Mouse (Mus musculus): ENCODE results near the gene Gpd1. TPM values are rescaled to one million over a fixed set of nuclear protein-coding genes. Genes with fewer than 3 reads are reported as not detected.
"Not testable (repeated sequence)": the region's sequence is repeated elsewhere in the genome, so short reads cannot be mapped to it uniquely, and the experiment has no call there.

Gene Gpd1
- polyA plus RNA-seq, 1 experiment from 2014 or later: 0.62 TPM

GRCm38 (mm10) chr15:99684156-99684555, 33.2 kb upstream of the Gpd1 start:
- Histone ChIP-seq H3K27me3 (ENCODE audit: low read depth, poor library complexity, severe bottlenecking) (0 out of 2 replicates have a peak, but pooled peaks cover 3% of the 10 kb centered on the region), H3K36me3 (no peaks in the 10 kb centered on the region), H3K27ac (replicated peaks) (no peak overlapping the region), H3K4me1 (peaks cover 12% of the 10 kb centered on the region), H3K9me3 (replicated peaks) (no peaks in the 10 kb centered on the region), H3K4me3 (no peak overlapping the region)
- no peak for DNase-seq (ENCODE audit: low spot score)
- 90% methylated on average over 5 of the region's 5 CpGs for WGBS

- Histone ChIP-seq H3K9me3 (replicated peaks) (no peaks in the 10 kb centered on the region), H3K27ac (replicated peaks) (0 out of 2 replicates have a peak overlapping the region, but pooled peaks have one; percentile 23), H3K4me1 (peaks cover 48% of the 10 kb centered on the region), H3K27me3 (ENCODE audit: low read depth, poor library complexity, severe bottlenecking) (peaks cover 32% of the 10 kb centered on the region), H3K4me3 (no peak overlapping the region), H3K36me3 (no peaks in the 10 kb centered on the region)
- WGBS: 9% methylated on average over 4 of the region's 4 CpGs
- peak; percentile 67 for DNase-seq (ENCODE audit: low spot score)
Measured at GRCm38 (mm10) chr15:99688712-99689111, 28.6 kb upstream of the Gpd1 start.

GRCm38 (mm10) chr15:99690924-99691323, 26.4 kb upstream of the Gpd1 start:
- peak overlapping the region; percentile 30 for H3K27ac ChIP-seq (replicated peaks)
- H3K4me3 ChIP-seq: no peak overlapping the region

GRCm38 (mm10) chr15:99691976-99692375, 25.3 kb upstream of the Gpd1 start:
- H3K4me3 ChIP-seq: no peak overlapping the region
- H3K36me3 ChIP-seq: no peaks in the 10 kb centered on the region
- H3K27ac ChIP-seq (replicated peaks): peak overlapping the region; percentile 65; the same call in 1 of the 2 replicates
- peaks cover 46% of the 10 kb centered on the region for H3K27me3 ChIP-seq (ENCODE audit: low read depth, poor library complexity, severe bottlenecking)
- H3K9me3 ChIP-seq (replicated peaks): no peaks in the 10 kb centered on the region
- peaks cover 62% of the 10 kb centered on the region for H3K4me1 ChIP-seq
- WGBS: 63% methylated on average over 9 of the region's 9 CpGs
- DNase-seq (ENCODE audit: low spot score): no peak

More at GRCm38 (mm10) chr15:99690924-99691323, 26.4 kb upstream of the Gpd1 start:
- H3K27me3 ChIP-seq (ENCODE audit: low read depth, poor library complexity, severe bottlenecking): peaks cover 35% of the 10 kb centered on the region
- WGBS: 12% methylated on average over 4 of the region's 4 CpGs
- H3K9me3 ChIP-seq (replicated peaks): no peaks in the 10 kb centered on the region
- DNase-seq (ENCODE audit: low spot score): no peak
- H3K4me1 ChIP-seq: peaks cover 62% of the 10 kb centered on the region
- H3K36me3 ChIP-seq: no peaks in the 10 kb centered on the region

- Histone ChIP-seq H3K36me3 (no peaks in the 10 kb centered on the region), H3K4me1 (peaks cover 48% of the 10 kb centered on the region), H3K4me3 (no peak overlapping the region), H3K27ac (replicated peaks) (no peak overlapping the region), H3K9me3 (replicated peaks) (no peaks in the 10 kb centered on the region), H3K27me3 (ENCODE audit: low read depth, poor library complexity, severe bottlenecking) (peaks cover 42% of the 10 kb centered on the region)
- 43% methylated on average over 2 of the region's 2 CpGs for WGBS
- no peak for DNase-seq (ENCODE audit: low spot score)
Measured at GRCm38 (mm10) chr15:99697309-99697708, 20.0 kb upstream of the Gpd1 start.

- no peak overlapping the region for H3K4me3 ChIP-seq
Measured at GRCm38 (mm10) chr15:99698533-99699085, 18.7 kb upstream of the Gpd1 start.

GRCm38 (mm10) chr15:99699715-99700114, 17.6 kb upstream of the Gpd1 start:
- no peaks in the 10 kb centered on the region for H3K9me3 ChIP-seq (replicated peaks)
- H3K27me3 ChIP-seq (ENCODE audit: low read depth, poor library complexity, severe bottlenecking): peaks cover 33% of the 10 kb centered on the region
- peaks cover 17% of the 10 kb centered on the region for H3K36me3 ChIP-seq
- no peak overlapping the region for H3K27ac ChIP-seq (replicated peaks)
- H3K4me1 ChIP-seq: peaks cover 48% of the 10 kb centered on the region
- no peak for DNase-seq (ENCODE audit: low spot score)
- 85% methylated on average over 10 of the region's 10 CpGs for WGBS
- no peak overlapping the region for H3K4me3 ChIP-seq

More at GRCm38 (mm10) chr15:99698533-99699085, 18.7 kb upstream of the Gpd1 start:
- peaks cover 33% of the 10 kb centered on the region for H3K27me3 ChIP-seq (ENCODE audit: low read depth, poor library complexity, severe bottlenecking)
- WGBS: 38% methylated on average over 20 of the region's 20 CpGs
- peaks cover 48% of the 10 kb centered on the region for H3K4me1 ChIP-seq
- no peaks in the 10 kb centered on the region for H3K9me3 ChIP-seq (replicated peaks)
- H3K27ac ChIP-seq (replicated peaks): no peak overlapping the region
- peaks cover 6% of the 10 kb centered on the region for H3K36me3 ChIP-seq
- no peak for DNase-seq (ENCODE audit: low spot score)

- WGBS: 90% methylated on average over 18 of the region's 18 CpGs
- DNase-seq (ENCODE audit: low spot score): no peak
- Histone ChIP-seq H3K36me3 (peaks cover 22% of the 10 kb centered on the region), H3K27me3 (ENCODE audit: low read depth, poor library complexity, severe bottlenecking) (peaks cover 31% of the 10 kb centered on the region), H3K27ac (replicated peaks) (peak overlapping the region; percentile 100; the same call in 1 of the 2 replicates), H3K4me1 (peaks cover 49% of the 10 kb centered on the region), H3K9me3 (replicated peaks) (no peaks in the 10 kb centered on the region), H3K4me3 (no peak overlapping the region)
Measured at GRCm38 (mm10) chr15:99700219-99701106, 16.9 kb upstream of the Gpd1 start.

- Histone ChIP-seq H3K4me3 (peak overlapping the region; percentile 93), H3K27me3 (ENCODE audit: low read depth, poor library complexity, severe bottlenecking) (peaks cover 23% of the 10 kb centered on the region), H3K4me1 (peaks cover 52% of the 10 kb centered on the region), H3K36me3 (peaks cover 33% of the 10 kb centered on the region), H3K27ac (replicated peaks) (peak overlapping the region; percentile 100)
- WGBS: 52% methylated on average over 16 of the region's 16 CpGs
- DNase-seq (ENCODE audit: low spot score); H3K9me3 ChIP-seq (replicated peaks): not testable (repeated sequence)
Measured at GRCm38 (mm10) chr15:99701640-99701998, 15.7 kb upstream of the Gpd1 start.

GRCm38 (mm10) chr15:99701999-99702900, 15.1 kb upstream of the Gpd1 start, which contains the start of gene Smarcd1:
Gene Smarcd1 (plus strand): TSS chr15:99702129.
- H3K27me3 ChIP-seq (ENCODE audit: low read depth, poor library complexity, severe bottlenecking): peaks cover 17% of the 10 kb centered on the region
- no peaks in the 10 kb centered on the region for H3K9me3 ChIP-seq (replicated peaks)
- H3K27ac ChIP-seq (replicated peaks): peak within 1 kb of the TSS; percentile 100
- H3K4me1 ChIP-seq: peaks cover 52% of the 10 kb centered on the region
- peaks cover 39% of the 10 kb centered on the region for H3K36me3 ChIP-seq
- under 1% methylated on average over 71 of the region's 71 CpGs for WGBS
- peak; percentile 99 for DNase-seq (ENCODE audit: low spot score)
- peak within 1 kb of the TSS; percentile 93 for H3K4me3 ChIP-seq

GRCm38 (mm10) chr15:99703104-99703503, 14.2 kb upstream of the Gpd1 start:
- H3K4me1 ChIP-seq: peaks cover 52% of the 10 kb centered on the region

GRCm38 (mm10) chr15:99703676-99704040, 13.7 kb upstream of the Gpd1 start:
- WGBS: 70% methylated on average over 5 of the region's 5 CpGs
- Histone ChIP-seq H3K27ac (replicated peaks) (peak overlapping the region; percentile 100), H3K27me3 (ENCODE audit: low read depth, poor library complexity, severe bottlenecking) (peaks cover 3% of the 10 kb centered on the region), H3K4me3 (peak overlapping the region; percentile 93), H3K4me1 (peaks cover 49% of the 10 kb centered on the region), H3K9me3 (replicated peaks) (no peaks in the 10 kb centered on the region), H3K36me3 (peaks cover 53% of the 10 kb centered on the region)
- DNase-seq (ENCODE audit: low spot score): no peak

More at GRCm38 (mm10) chr15:99703104-99703503, 14.2 kb upstream of the Gpd1 start:
- H3K36me3 ChIP-seq: peaks cover 48% of the 10 kb centered on the region
- no peaks in the 10 kb centered on the region for H3K9me3 ChIP-seq (replicated peaks)
- DNase-seq (ENCODE audit: low spot score): no peak
- 64% methylated on average over 9 of the region's 9 CpGs for WGBS
- peak overlapping the region; percentile 93 for H3K4me3 ChIP-seq
- H3K27ac ChIP-seq (replicated peaks): peak overlapping the region; percentile 100
- peaks cover 8% of the 10 kb centered on the region for H3K27me3 ChIP-seq (ENCODE audit: low read depth, poor library complexity, severe bottlenecking)
